Mouse (Mus musculus) bone marrow macrophage, adult 2 months (primary cell): Measurements from ENCODE around the gene Rasl10a.

Experiments
- CTCF ChIP-seq: IDR thresholded peaks from 2 replicates; pipeline ENCODE4 v1.5.1; 2012; ENCODE audit warnings: low read depth, mild to moderate bottlenecking, low read length, moderate library complexity
- POLR2A ChIP-seq: IDR thresholded peaks from 2 replicates; pipeline ENCODE4 v1.6.1; 2012; ENCODE audit warnings: mild to moderate bottlenecking, low read depth, low read length, borderline replicate concordance

DNA sequence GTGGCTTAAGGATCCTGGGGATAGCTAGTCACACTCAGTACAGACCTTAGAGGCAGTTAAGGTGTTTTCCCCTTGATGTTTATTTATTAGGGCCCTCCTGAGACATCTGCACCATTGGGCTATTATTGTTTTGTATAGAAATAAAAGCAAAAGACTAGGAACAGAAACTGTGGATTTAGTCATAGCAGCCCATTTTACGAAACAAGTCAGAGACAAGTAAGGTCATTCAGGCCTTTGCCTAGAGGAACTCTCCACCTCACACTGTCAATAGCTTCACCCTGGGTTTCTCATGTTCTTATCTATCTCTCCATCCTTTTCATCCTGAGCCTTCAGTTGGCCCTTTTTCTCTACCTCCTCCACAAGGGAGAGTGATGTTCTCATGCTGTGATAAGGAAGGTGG, 32.8 kb upstream of the Rasl10a start:
- no peak for TF ChIP-seq CTCF
- TF ChIP-seq POLR2A = no peak
